Mouse (Mus musculus): Measurements from ENCODE around the gene Cyb561a3. TPM values are rescaled to one million over a fixed set of nuclear protein-coding genes. Genes with fewer than 3 reads are reported as not detected.

Gene Cyb561a3
- total RNA-seq, 2 experiments from 2014 or later: 10.2 to 11.3 TPM

DNA sequence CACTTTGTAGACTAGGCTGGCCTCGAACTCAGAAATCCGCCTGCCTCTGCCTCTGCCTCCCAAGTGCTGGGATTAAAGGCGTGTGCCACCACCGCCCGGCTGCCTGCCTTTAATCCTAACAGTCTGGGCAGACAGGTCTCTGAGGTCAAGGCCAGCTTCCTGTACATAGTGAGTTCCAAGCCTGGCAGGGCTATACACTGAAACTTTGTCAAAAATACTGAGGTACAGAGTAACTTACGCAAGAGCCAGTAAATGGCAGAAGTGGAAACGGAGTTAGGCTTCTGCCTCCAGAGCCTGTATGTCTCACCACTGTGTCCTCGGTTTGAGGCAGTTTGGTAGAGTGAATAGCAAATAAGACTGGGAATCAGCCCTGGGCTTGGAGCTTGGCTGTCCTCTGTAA lies 10.3 kb downstream of the Cyb561a3 start:
- no peak for DNase-seq
- intact Hi-C loops (cut with DNase I): no loop called here

DNA sequence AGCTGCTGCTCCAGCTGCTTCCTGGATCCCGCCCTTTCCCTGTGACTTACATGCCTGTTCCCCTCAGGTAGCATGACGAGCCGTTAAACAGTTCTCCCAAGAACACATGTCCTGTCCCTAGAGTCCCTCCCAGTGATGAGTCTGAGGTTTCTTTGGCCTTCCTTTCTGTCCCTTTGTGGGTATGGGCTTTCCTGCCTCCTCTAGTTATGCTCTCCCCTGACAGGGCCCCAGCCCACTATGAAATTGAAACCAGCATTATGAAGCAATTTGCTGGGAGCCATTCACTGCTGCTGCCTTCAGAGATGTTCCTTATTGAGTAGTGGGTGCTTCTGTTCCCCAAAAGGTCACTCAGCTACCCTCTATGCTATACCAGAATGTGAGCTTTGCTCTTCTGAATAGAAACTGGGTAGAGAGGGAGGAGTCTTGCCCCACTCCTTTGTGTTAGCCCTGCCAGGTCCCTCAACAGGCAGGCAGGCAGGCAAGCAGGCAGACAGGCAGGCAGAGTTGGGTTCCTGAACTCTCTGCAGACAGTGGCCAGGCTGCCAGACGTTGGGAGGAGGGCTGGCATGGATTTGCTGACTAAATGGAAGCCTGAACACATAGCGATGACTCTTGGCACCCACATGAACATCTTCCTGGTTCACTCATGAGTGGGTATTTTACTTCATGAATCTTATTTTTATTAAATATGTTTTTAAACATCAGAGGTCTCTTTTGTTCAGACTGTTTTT lies 12.3 kb downstream of the Cyb561a3 start:
- intact Hi-C loops (cut with DNase I): no loop called here
- no peak for DNase-seq

DNA sequence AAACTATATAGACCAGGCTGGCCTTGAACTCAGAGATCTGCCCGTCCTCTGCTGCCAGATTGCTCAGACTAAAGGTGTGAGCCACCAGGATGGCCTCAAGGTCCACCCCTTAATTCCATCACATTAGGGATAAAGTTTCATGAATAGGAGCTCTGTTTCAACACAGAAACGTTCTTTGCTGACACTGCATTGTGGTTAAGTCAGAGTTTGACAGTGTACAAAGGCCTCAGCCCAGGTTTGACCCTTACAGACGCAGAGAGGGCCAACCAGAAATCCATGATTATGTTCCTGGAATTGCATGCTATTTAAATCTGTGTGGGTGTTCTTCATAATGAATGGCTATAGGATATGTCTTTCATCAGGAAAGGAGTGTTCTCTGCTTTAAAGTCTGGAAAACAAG lies 13.3 kb downstream of the Cyb561a3 start:
- intact Hi-C loops (cut with DNase I): no loop called here
- DNase-seq: no peak

DNA sequence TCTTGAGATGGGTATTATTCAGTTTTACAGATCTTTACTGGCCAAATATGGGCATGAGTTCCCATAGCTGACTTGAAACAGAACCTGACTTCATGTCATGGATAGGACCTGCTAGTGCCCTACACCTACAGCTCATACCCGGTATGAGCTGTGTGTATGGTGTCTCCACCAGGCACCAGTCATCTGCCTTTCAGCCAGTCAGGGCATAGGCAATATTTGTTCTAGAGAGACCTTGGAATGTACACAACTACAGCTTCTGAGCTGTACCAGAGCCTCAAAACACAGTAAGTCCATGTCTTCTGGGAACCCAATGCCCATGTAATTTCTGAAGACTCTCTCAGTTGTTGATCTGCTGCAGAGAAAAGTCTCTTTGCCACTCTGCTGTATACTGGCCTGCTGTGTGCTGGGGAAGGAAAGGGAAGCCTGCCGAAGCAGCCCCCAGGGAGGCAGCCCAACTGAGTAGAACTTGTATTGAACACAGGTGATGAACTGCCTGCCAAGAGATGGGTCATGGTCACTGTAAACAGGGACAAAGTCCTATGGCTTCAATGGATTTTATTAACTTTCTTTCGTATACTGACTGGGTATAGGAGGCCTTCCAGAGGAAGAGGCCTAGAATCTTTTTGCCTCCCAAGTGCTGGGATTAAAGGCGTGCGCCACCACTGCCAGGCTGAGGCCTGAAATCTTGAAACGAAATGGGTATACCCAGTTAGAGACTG lies 14.8 kb downstream of the Cyb561a3 start:
- intact Hi-C loops (cut with DNase I): no loop called here
- no peak for DNase-seq

DNA sequence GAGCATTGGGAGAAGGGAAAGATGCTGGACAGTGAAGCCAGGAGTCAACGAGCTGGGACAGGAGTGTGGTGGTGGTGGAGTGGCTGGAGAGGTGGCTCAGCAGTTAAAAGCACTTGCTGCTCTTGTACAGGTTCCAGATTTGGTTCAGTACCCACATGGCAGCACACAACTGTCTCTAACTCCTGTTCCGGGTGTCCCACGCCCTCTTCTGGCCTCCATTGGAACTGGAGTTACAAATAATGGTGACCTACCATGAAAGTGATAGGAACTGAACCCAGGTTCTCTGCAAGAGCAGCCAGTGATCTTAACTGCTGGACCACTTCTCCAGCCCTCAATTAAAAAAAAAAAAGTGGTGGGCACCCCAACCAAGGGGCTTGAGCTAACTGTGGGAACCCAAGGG lies 21.2 kb downstream of the Cyb561a3 start:
- DNase-seq: peak in 1 of 2 experiments; percentile 14
- intact Hi-C loops (cut with DNase I): no loop called here

DNA sequence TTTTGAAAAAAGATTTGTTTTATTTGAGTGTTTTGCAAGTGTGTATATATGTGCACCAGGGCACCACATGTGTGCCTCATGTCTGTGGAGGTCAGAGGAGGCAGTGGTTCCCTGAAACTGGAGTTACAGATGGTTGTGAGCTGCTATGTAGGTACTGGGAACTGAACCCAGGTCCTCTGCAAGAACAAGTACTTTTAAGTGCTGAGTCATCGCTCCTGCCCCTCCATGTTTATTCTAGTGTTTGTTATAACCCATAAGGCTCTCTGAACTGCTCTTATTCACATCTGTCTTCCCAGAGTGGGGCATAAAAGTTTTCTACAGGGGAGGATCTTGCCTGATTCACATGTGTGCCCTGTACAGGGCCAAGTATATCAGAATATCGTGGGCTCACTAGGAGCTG lies 22.7 kb downstream of the Cyb561a3 start:
- intact Hi-C loops (cut with DNase I): loop anchor here (5.0 kb wide), 1 partner anchor 267 kb away; no protein-coding TSS in a partner anchor

DNA sequence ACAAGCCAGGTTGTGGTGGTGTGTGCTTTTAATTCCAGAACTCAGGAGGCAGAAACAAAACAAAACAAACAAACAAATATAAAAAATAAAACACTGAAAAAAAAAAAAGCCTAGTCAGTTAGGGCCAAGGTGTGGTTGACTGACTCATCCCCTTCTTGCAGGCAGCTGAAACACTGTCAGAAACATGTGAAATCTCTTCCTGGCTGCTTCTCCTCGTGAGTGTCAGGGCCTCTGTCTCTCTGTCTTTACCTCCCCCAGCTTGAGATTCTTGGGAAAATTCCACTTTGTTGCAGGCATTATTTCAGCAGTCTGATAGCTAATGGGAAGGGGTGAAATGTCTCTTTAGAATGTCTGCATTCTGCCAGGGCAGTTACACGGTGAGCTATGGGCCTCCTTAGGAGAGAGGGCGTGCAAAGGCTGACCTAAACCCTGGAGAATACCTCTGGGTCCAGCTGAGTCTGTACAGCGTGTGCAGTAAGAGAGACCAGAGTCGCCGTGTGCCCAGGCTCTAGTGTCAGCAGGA lies 25.3 kb downstream of the Cyb561a3 start:
- no peak for DNase-seq
- intact Hi-C loops (cut with DNase I): loop anchor here (5.0 kb wide), 1 partner anchor 270 kb away; no protein-coding TSS in a partner anchor

More for the DNA sequence above, 22.7 kb downstream of the Cyb561a3 start:
- no peak for DNase-seq

DNA sequence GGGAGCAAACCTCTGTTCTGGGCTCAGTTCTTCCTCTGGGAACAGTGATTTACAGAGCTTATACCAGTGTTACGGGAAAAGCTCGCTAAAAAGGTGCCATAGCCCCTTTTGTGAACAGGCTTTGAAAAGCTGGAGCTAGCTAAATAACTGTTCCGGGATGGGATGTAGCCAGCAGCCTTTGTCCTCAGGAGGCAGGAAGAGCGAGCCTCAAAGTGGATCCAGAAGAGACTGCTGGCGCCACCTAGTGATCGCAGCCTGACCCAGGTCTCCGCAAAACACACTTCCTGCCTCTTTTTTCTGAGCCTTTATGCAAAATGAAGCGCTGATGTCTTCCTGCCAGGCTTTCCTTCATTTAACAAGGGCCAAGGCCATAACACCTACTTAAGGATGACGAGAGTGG lies 25.8 kb downstream of the Cyb561a3 start:
- peak; percentile 91 to 93 for DNase-seq
- intact Hi-C loops (cut with DNase I): loop anchor here (5.0 kb wide), 1 partner anchor 270 kb away; no protein-coding TSS in a partner anchor

DNA sequence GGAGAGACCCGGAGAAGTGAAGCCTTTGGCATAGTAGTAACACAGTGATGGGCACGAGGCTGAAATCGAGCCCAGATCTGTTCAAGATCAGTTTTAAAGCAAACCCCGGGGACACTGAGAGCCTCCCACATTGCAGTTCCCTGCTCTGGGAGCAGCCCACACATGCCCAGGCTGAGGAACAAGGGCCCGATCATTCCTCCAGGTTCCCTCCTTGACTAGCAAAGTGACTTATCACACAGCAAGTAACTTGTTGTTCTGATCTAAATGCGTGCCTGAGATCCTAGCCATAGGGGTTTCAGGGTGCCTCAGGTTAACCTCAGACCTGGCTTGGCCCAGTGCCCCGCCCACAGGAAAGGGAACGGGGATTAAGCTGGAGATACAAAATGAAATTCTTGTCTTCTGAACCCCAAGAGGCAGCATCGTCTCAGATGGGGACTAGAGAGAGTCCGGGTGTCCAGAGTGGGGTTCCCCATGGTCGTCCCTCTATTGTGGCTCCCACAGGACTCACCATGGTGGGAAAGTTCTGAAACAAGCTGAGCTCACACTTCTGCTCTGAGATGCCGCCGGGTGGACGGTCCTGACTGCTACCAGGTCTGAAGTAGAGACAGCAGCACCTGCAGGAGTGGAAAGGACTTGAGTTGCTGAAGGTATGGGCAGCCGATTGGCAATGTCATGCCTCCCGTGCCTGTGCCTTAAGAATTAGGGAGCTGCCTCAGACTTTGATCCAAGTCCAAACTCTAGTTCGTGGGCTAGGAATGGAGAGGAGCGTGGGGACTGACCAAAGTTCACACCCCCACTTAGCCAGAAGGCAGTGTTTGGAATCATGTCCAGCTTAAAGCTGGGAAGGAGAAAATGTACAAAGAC lies 26.9 kb downstream of the Cyb561a3 start:
- intact Hi-C loops (cut with DNase I): loop anchor here (5.0 kb wide), 1 partner anchor 272 kb away; no protein-coding TSS in a partner anchor
- DNase-seq: peak in 1 of 2 experiments; percentile 12

DNA sequence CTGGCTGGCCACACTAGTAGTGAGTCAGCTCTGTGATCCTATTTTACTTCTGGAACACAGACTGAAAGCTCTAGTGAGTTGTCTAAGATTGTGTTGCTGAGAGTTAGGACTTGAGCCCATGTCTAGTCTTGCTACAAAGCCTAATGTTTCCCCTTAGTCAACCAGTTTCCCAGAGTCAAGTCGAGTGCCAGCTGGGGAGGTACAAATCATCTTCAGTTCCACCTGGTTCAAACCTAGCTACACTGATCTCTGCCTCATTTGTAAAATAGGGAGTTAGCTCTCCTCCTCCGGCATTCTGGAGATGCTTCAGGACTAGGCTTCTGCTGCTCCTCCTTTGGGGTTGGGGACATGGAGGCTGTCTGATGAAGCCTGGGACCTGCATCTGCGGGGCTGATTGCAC lies 27.6 kb downstream of the Cyb561a3 start:
- no peak for DNase-seq
- intact Hi-C loops (cut with DNase I): loop anchor here (5.0 kb wide), 1 partner anchor 272 kb away; no protein-coding TSS in a partner anchor

DNA sequence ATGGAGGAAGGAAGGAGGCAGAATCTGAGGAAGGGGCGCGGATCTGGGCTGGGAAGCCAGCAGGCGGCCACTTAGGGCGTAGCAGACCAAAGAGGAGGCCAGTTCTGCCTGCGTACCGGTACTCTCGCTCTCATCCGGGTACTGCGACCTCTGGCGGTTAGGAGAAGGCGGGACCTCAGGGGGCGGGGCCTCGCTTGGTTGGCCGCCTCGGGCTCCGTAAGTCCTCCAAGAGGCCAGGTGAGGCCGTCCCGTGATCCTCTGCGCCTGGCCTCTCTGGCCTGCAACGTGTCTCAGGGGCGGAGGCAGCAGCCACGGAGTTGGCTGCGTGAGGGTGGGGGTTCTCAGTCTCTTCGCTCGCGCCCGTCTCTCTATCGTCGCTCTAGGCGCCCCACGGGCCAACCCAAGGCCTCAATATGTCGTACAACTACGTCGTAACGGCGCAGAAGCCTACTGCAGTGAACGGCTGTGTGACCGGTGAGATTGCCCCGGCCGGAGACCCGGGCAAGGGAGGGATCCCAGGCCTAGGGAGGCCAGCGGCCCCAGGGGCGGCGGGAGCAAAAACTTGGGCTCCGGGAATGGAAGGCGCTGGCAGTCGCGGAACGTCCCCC lies 28.4 kb downstream of the Cyb561a3 start, which contains the start of the genes Ddb1 and Tkfc:
Gene Ddb1, plus strand, starts transcription at position 35 of the 608 bp plus-strand sequence.
Gene Tkfc, minus strand, starts transcription at position 362 of the 608 bp plus-strand sequence.
- DNase-seq: peak; percentile 98 to 99
- intact Hi-C loops (cut with DNase I): loop anchor here (5.0 kb wide), 1 partner anchor 78 kb away; the partner anchor contains the start of genes Cpsf7 and Sdhaf2

DNA sequence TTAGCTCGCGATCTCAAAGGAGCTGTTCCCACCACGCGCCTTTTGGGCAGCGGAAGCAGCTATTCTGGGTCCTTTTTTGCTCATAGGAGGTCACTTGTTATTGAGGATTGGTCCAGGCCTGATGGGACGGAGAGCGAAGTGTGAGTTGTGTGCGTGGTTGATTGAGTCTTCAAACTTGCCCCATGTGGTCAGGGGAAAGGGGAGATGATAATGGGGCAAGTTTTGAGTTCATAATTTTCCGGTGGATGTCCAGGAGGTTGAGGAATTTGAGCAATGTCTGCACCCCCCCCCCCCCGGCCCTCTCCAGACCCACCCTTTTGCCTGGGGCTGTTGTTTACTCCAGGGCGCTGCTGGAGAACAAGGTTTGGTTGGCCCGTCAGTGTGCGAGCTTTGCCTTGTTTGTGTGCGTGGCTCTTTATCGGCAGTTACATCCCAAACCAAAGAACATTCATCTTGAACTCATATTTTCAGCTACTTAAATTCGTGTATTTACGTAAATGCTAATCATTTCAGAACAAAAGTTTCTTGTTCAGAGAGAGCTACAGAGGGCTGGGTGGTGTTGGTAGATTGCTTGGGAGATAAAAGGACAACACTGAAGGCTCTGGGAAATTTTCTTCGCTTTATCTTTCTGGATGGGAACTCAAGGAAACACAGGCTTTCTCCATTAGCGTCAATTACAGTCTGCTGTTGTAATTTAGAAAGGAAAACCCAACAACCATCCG lies 29.1 kb downstream of the Cyb561a3 start:
- DNase-seq: peak in 1 of 2 experiments; percentile 10
- intact Hi-C loops (cut with DNase I): loop anchor here (1.0 to 5.0 kb wide), 2 partner anchors 51 to 79 kb away; partner anchors contain the start of genes Cpsf7 and Sdhaf2

DNA sequence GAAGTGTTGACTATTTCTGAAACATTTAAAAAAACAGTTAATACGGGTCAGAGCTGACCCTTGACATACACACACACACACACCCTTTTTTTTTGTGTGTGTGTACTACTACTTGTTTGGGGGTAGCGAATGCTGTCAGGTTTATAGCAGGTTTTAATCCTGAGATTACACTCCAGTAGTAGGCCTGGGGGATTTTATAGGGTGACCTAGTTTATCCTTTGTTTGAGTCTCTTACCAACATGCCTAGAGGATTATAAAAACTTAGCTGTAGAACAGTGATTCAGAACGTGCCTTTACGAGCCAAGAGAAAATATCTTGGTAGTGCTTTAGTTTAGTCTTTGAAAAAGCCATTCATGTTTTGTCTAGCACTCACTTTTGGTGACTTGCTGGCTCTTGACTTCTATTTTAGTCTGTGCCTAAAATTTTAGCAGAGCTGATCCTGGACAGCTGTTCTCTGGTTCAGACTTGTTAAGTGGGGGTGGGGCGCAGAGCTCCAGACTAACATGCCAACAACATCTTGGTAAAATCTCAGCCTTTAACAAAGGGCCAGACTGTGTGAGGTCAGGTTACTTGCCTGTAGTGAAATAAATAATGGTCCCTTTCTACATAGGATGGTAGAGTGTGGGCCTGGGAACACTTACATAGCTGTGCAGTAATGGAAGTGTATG lies 31.7 kb downstream of the Cyb561a3 start:
- intact Hi-C loops (cut with DNase I): loop anchor here (5.0 kb wide), 1 partner anchor 81 kb away; the partner anchor contains the start of genes Cpsf7 and Sdhaf2
- DNase-seq: no peak

DNA sequence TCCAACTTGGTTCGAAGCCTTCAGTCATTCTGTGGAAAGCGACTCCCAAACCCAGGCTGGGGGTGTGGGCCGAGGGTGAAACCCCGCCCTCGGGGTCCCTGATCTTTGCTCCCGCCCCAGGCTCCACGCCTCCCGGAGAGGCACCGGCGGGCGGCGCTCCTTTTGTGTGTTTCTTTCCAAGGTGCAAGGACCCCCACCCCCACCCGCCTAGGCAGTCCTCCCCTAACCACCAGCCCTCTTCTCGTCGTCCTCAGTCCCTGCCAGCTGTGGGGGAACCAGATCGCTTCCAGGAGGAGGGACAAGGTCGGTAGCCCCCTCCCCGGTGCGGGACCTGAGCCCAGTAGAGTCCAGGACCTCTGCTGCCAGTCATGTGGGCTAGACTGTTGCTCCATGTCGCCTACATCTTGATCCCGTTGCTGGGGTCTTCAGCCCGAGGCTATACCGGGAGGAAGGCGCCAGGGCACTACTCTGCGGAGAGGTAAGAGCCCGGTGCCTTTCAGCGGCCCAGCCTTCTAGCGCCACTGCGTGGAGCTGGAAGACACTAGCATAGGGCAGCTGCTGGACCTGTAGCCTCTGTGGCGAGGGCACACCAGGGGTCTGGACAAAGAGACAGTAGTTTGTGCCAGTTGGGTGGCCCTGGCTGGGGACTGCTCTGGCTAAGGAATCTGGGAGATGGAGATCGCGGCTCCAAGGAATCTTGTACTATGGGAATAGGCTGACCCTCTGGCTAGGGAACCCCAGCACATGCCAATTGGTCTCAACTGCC lies 57.3 kb downstream of the Cyb561a3 start, which contains the start of gene Vwce:
Gene Vwce, plus strand, starts transcription at position 108 of the 766 bp plus-strand sequence.
- DNase-seq: peak; percentile 30 to 50
- intact Hi-C loops (cut with DNase I): no loop called here

DNA sequence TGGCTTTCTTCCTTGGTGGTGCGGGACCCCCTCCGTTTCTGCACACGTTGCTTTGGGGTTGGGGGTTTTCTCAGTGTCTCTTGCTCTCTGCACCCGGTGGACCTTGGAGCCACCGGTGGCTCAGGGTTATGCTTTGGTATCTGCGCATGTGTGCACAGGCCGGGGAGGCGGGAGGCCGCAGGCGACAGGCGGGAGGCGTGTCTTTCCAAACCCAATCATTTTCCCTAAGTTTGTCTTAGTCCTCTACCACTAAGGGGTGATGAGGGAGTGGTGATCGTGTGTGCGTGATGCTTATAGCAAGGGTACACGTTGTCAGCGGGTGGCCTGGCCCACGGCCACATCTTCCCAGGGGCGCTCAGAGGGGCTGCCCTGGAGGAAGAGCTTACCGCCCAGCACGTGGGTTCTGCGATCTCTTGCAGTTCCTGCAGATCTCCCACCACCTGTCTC lies 57.9 kb downstream of the Cyb561a3 start:
- intact Hi-C loops (cut with DNase I): no loop called here
- peak; percentile 41 to 50 for DNase-seq

DNA sequence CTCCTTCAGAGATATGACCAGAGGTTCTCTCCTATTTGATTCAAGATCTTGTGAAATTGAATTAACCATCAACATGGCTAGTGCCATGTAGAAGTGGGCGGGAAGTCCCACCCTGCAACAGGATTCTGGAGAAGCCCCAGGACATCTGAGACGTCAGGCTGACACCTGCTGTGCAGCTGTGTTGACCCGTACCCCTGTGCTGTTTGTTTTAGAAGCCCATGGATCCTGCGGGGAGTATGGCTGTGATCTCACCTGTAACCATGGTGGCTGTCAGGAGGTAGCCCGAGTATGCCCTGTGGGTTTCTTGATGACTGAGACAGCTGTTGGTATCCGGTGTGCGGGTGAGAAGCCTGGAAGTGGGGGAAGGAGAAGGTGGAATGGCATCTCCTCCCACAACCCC lies 60.9 kb downstream of the Cyb561a3 start:
- intact Hi-C loops (cut with DNase I): no loop called here
- DNase-seq: no peak

DNA sequence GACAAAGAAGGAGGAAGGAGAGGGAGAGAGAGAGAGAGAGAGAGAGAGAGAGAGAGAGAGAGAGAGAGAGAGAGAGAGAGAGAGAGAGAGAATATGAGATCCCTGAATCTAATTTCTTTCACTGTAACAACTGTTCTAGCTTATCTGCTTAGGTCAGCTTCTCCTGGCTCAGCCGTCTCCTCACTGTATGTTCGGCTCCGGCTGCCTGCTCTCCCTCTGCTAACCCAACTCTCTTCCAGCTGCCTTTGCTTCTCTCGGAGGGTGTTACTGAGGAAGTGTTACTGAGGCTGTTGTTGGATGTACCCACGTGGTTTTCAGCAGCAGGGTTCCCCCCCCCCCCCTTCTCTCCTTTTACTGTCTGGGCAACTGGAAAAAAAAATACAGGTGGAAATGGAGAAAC lies 63.1 kb downstream of the Cyb561a3 start:
- intact Hi-C loops (cut with DNase I): no loop called here
- no peak for DNase-seq
